Mouse (Mus musculus) granulocyte monocyte progenitor cell, adult 5-6 weeks (primary cell): ENCODE data around the gene Olfr828. TPM values are rescaled to one million over a fixed set of nuclear protein-coding genes. Genes with fewer than 3 reads are reported as not detected.

ENCODE experiments used
- ATAC-seq: replicated peaks from 2 replicates; pipeline ENCODE4 v1.8.0; 2016; ENCODE audit warnings: mild to moderate bottlenecking, moderate TSS enrichment, inconsistent platforms; ENCODE audit not compliant: poor library complexity, severe bottlenecking
- total RNA-seq, 2 experiments: library from RNA; stranded (forward) in 1 of 2; stranded (reverse) in 1 of 2; fragments of 200-712, 200-1000 nt in 1 of 2; fragments of >200 nt in 1 of 2; fragmentation: Nextera tagmentation in 1 of 2; gene quantifications; 2 replicates each; pipeline ENCODE4 v1.2.3; 2014 to 2017

The Olfr828 gene
- total RNA-seq (2014; fragmentation: Nextera tagmentation): not detected in 2 replicates
- total RNA-seq (2017): not detected in 2 replicates

- ATAC-seq: no peak
Measured at GRCm38 (mm10) chr9:18819426-18819825, at the start of gene Olfr828. Gene Olfr828, minus strand, starts transcription at chr9:18819526.

GRCm38 (mm10) chr9:18854633-18855032 lies 35.3 kb upstream of the Olfr828 start, which contains the start of gene Olfr829:
Gene Olfr829, plus strand, starts transcription at chr9:18854933.
- ATAC-seq: no peak

- ATAC-seq: no peak
Measured at GRCm38 (mm10) chr9:18785316-18785715, 34.0 kb downstream of the Olfr828 start.

GRCm38 (mm10) chr9:18779476-18779875 lies 39.9 kb downstream of the Olfr828 start:
- ATAC-seq: no peak

- no peak for ATAC-seq
Measured at GRCm38 (mm10) chr9:18778981-18779380, 40.3 kb downstream of the Olfr828 start.

Other genes with a start within 250 kb of the Olfr828 start
- gene Muc16, start 145.0 kb downstream of the Olfr828 start, total RNA-seq (2014; fragmentation: Nextera tagmentation): not detected in 2 replicates
- not detected in 2 replicates for gene Muc16, start 145.0 kb downstream of the Olfr828 start, total RNA-seq (2017)
- gene Olfr24, start 55.5 kb downstream of the Olfr828 start, total RNA-seq (2014; fragmentation: Nextera tagmentation): not detected in 2 replicates
- not detected in 2 replicates for gene Olfr24, start 55.5 kb downstream of the Olfr828 start, total RNA-seq (2017)
- not detected in 2 replicates for gene Olfr829, start 35.4 kb upstream of the Olfr828 start, total RNA-seq (2014; fragmentation: Nextera tagmentation)
- not detected in 2 replicates for gene Olfr829, start 35.4 kb upstream of the Olfr828 start, total RNA-seq (2017)
- not detected in 2 replicates for gene Olfr830, start 55.2 kb upstream of the Olfr828 start, total RNA-seq (2014; fragmentation: Nextera tagmentation)
- gene Olfr830, start 55.2 kb upstream of the Olfr828 start, total RNA-seq (2017): not detected in 2 replicates
- not detected in 2 replicates for gene Olfr832, start 117.6 kb upstream of the Olfr828 start, total RNA-seq (2014; fragmentation: Nextera tagmentation)
- not detected in 2 replicates for gene Olfr832, start 117.6 kb upstream of the Olfr828 start, total RNA-seq (2017)
- not detected in 2 replicates for gene Olfr834, start 168.5 kb upstream of the Olfr828 start, total RNA-seq (2014; fragmentation: Nextera tagmentation)
- gene Olfr834, start 168.5 kb upstream of the Olfr828 start, total RNA-seq (2017): not detected in 2 replicates
- not detected in 2 replicates for gene Olfr835, start 213.2 kb upstream of the Olfr828 start, total RNA-seq (2014; fragmentation: Nextera tagmentation)
- not detected in 2 replicates for gene Olfr835, start 213.2 kb upstream of the Olfr828 start, total RNA-seq (2017)